In genomic region chr6:51460363-51460762, GRCm38 (mm10) we compare ENCODE assay signal across 23 mouse cellular contexts. TPM values are rescaled to one million over a fixed set of nuclear protein-coding genes. Genes with fewer than 3 reads are reported as not detected.
A peak's percentile ranks its signal among the peaks of the same experiment; 100 is the strongest.
DNase-seq lines count a peak whose midpoint lies in the region; ATAC-seq and TF ChIP-seq lines count a peak whose summit lies in the region.
"Had no signal": no experiment of that assay in that cellular context is flagged by ENCODE, and none has a peak within 500 bp of the region (broad histone marks: within the 10 kb centered on the region; RNA-seq: fewer than 3 reads in every experiment).

No protein-coding gene starts in this region.

- no peak overlapping the region for H3K27ac ChIP-seq in liver, postnatal 0 days (ENCODE audit: low read depth)
- no peak overlapping the region for H3K27ac ChIP-seq in liver, embryonic 12.5 days
- H3K27ac ChIP-seq: embryonic facial prominence, embryonic 15.5 days; forebrain, embryonic 10.5 days; heart, embryonic 13.5 days; hindbrain, embryonic 15.5 days; liver, embryonic 13.5 days; midbrain, embryonic 15.5 days had no signal

- TF ChIP-seq EP300 in liver, postnatal 0 days (IDR thresholded peaks at IDR 0.05; ENCODE audit: low read depth), result no peak

- peak; percentile 32 for DNase-seq in embryo, embryonic 10.5 days (ENCODE audit: low spot score)
- DNase-seq in embryo, embryonic 11 days, result no peak
- no peak for DNase-seq in liver, postnatal 0 days
- peak; percentile 66 for DNase-seq in ZHBTc4 (ENCODE audit: low read depth, low spot score)
- peak; percentile 39 for DNase-seq in splenic B cell, adult 2 months (ENCODE audit: low read depth, low spot score)
- DNase-seq in lung, postnatal 4 days, result no peak
- DNase-seq: adrenal gland, postnatal 14 days; cerebellum, adult 9-11 months; heart, adult 18-20 months; heart, postnatal 36 days; kidney, adult 2 months; kidney, postnatal 10 days; left cerebral cortex, postnatal 4 days; liver, embryonic 13.5 days; lung, postnatal 10 days; thymus, postnatal 25 days had no signal

- 94% methylated on average over 3 of the region's 3 CpGs for WGBS in liver, postnatal 0 days (ENCODE audit: insufficient replicate concordance)
- 81% methylated on average over 3 of the region's 3 CpGs for WGBS in liver, embryonic 12.5 days (ENCODE audit: insufficient replicate concordance)

- no peaks in the 10 kb centered on the region for H3K4me1 ChIP-seq in liver, postnatal 0 days (ENCODE audit: insufficient read depth)
- H3K4me1 ChIP-seq in liver, embryonic 12.5 days, result peaks cover 17% of the 10 kb centered on the region

- H3K4me3 ChIP-seq in liver, postnatal 0 days (ENCODE audit: low read depth, low read length), result no peak overlapping the region
- H3K4me3 ChIP-seq in liver, embryonic 12.5 days, result no peak overlapping the region
- H3K4me3 ChIP-seq: embryonic facial prominence, embryonic 15.5 days; forebrain, embryonic 10.5 days; heart, embryonic 13.5 days; hindbrain, embryonic 15.5 days; liver, embryonic 13.5 days; megakaryocyte, embryonic 14.5 days; midbrain, embryonic 15.5 days had no signal

- no peak overlapping the region for H3K9ac ChIP-seq in liver, postnatal 0 days (replicated peaks)
- no peak overlapping the region for H3K9ac ChIP-seq in liver, embryonic 12.5 days
- H3K9ac ChIP-seq: embryonic facial prominence, embryonic 15.5 days; heart, embryonic 13.5 days; hindbrain, embryonic 15.5 days; liver, embryonic 13.5 days; midbrain, embryonic 15.5 days had no signal

- ATAC-seq in liver, postnatal 0 days, result peak; percentile 11; the same call in 1 of the 2 replicates
- no peak for ATAC-seq in liver, embryonic 12.5 days

- H3K27me3 ChIP-seq in liver, postnatal 0 days (ENCODE audit: insufficient read depth, low read length), result no peaks in the 10 kb centered on the region
- no peaks in the 10 kb centered on the region for H3K27me3 ChIP-seq in liver, embryonic 12.5 days (replicated peaks)
- H3K27me3 ChIP-seq in splenic B cell, adult 2 months (ENCODE audit: control insufficient read depth, insufficient read depth, low read length, poor library complexity, severe bottlenecking), result no peaks in the 10 kb centered on the region
- H3K27me3 ChIP-seq: embryonic facial prominence, embryonic 15.5 days; heart, embryonic 13.5 days; hindbrain, embryonic 15.5 days; liver, embryonic 13.5 days; megakaryocyte, embryonic 14.5 days; midbrain, embryonic 15.5 days had no signal

- H3K36me3 ChIP-seq in liver, postnatal 0 days (replicated peaks; ENCODE audit: insufficient read depth, low read length), result peaks cover 56% of the 10 kb centered on the region
- peaks cover 73% of the 10 kb centered on the region for H3K36me3 ChIP-seq in liver, embryonic 12.5 days
- peaks cover 18% of the 10 kb centered on the region for H3K36me3 ChIP-seq in splenic B cell, adult 2 months (ENCODE audit: control insufficient read depth, insufficient read depth, low read length, poor library complexity, severe bottlenecking)

- H3K4me2 ChIP-seq in liver, postnatal 0 days (ENCODE audit: low read depth, low read length), result no peak overlapping the region
- H3K4me2 ChIP-seq in liver, embryonic 12.5 days, result no peak overlapping the region
- H3K4me2 ChIP-seq: embryonic facial prominence, embryonic 15.5 days; heart, embryonic 13.5 days; hindbrain, embryonic 15.5 days; liver, embryonic 13.5 days; midbrain, embryonic 15.5 days had no signal

- no peak for TF ChIP-seq CTCF in liver, postnatal 0 days (IDR thresholded peaks at IDR 0.05; ENCODE audit: low read depth)

- H3K9me3 ChIP-seq in liver, postnatal 0 days (ENCODE audit: low read length), result no peaks in the 10 kb centered on the region
- no peaks in the 10 kb centered on the region for H3K9me3 ChIP-seq in liver, embryonic 12.5 days (replicated peaks)
- H3K9me3 ChIP-seq: embryonic facial prominence, embryonic 15.5 days; forebrain, embryonic 10.5 days; heart, embryonic 13.5 days; hindbrain, embryonic 15.5 days; liver, embryonic 13.5 days; megakaryocyte, embryonic 14.5 days; midbrain, embryonic 15.5 days had no signal

RNA-seq across cellular contexts. Expression of gene Hnrnpa2b1, which starts 9.3 kb away (rescaled TPM):
- 546 and 587 TPM in 2 replicates for polyA plus RNA-seq in liver, postnatal 0 days (2015; fragmentation: Nextera tagmentation; extraction: Ambion mirVana)
- 1,236 and 1,328 TPM in 2 replicates for polyA plus RNA-seq in liver, embryonic 12.5 days (2016; fragmentation: Nextera tagmentation; extraction: Ambion mirVana)

RNA-seq across cellular contexts. Expression of gene Cbx3, which starts 9.8 kb away (rescaled TPM):
- 169 and 174 TPM in 2 replicates for polyA plus RNA-seq in liver, postnatal 0 days (2015; fragmentation: Nextera tagmentation; extraction: Ambion mirVana)
- polyA plus RNA-seq in liver, embryonic 12.5 days (2016; fragmentation: Nextera tagmentation; extraction: Ambion mirVana), result 307 and 311 TPM in 2 replicates

RNA-seq across cellular contexts. Expression of gene Nfe2l3, which starts 27.9 kb away (rescaled TPM):
- polyA plus RNA-seq in liver, postnatal 0 days (2015; fragmentation: Nextera tagmentation; extraction: Ambion mirVana), result 0.15 and 0.16 TPM in 2 replicates
- polyA plus RNA-seq in liver, embryonic 12.5 days (2016; fragmentation: Nextera tagmentation; extraction: Ambion mirVana), result 0.23 and 0.29 TPM in 2 replicates

Comparison
In these comparisons a context has a peak if more than half of its experiments do, and no peak if none do; other contexts are left out.
1. DNase-seq: peak in embryo, embryonic 10.5 days (single experiment), ZHBTc4 (single experiment) and splenic B cell, adult 2 months (single experiment); none in embryo, embryonic 11 days (single experiment), liver, postnatal 0 days (single experiment) and lung, postnatal 4 days (0 of 2).